Mouse (Mus musculus) E14TG2a.4 (cell line): ENCODE results near the gene Esyt2.

Experiments used
- CTCF ChIP-seq: conservative IDR thresholded peaks from 2 replicates; pipeline ENCODE4 v1.5.1; 2014; ENCODE audit warnings: low read length
- NANOG ChIP-seq: IDR thresholded peaks from 2 replicates; pipeline ENCODE4 v1.6.1; 2014; ENCODE audit warnings: borderline replicate concordance, low read length, mixed read lengths

GRCm38 (mm10) chr12:116275631-116276030, 5.4 kb upstream of the Esyt2 start:
- TF ChIP-seq CTCF (no peak), NANOG (no peak)
